Mouse (Mus musculus) ovary, adult 10 weeks (tissue): ENCODE results near the gene Gm1140. TPM values are rescaled to one million over a fixed set of nuclear protein-coding genes. Genes with fewer than 3 reads are reported as not detected.

Experiments
- polyA plus RNA-seq: library from polyadenylated mRNA; stranded (reverse); fragments of 350-450 nt; fragmentation: Illumina TruSeq; extraction: RNeasy Lipid Tissue Mini Kit (QIAGEN cat#74804); gene quantifications from one replicate; pipeline ENCODE4 v1.2.3, GENCODE M21; 2014

The Gm1140 gene
- not detected for polyA plus RNA-seq

GRCm38 (mm10) chrX:67693462-67693861, at the start of gene Gm1140:
Gene Gm1140 (minus strand): TSS chrX:67693562.

GRCm38 (mm10) chrX:67695398-67695797, 2.0 kb upstream of the Gm1140 start, which contains the start of gene Gm14692:
Gene Gm14692 (plus strand): TSS chrX:67695698.

Other genes with a start within 250 kb of the Gm1140 start
- gene Gm14692, start 2.1 kb upstream of the Gm1140 start, polyA plus RNA-seq: not detected
- gene 4933436I01Rik, start 227.9 kb upstream of the Gm1140 start, polyA plus RNA-seq: not detected